Mouse (Mus musculus): ENCODE data around the gene Colgalt1. TPM values are rescaled to one million over a fixed set of nuclear protein-coding genes. Genes with fewer than 3 reads are reported as not detected.

Gene Colgalt1
- polyA plus RNA-seq, 1 experiment = 0.72 TPM

- no peak for TF ChIP-seq TAL1 (IDR thresholded peaks at IDR 0.05; ENCODE audit: low read length)
- TF ChIP-seq GATA1 (IDR thresholded peaks at IDR 0.05; ENCODE audit: low read length) = no peak
- Histone ChIP-seq H3K36me3 (ENCODE audit: control insufficient read depth) (peaks cover 2% of the 10 kb centered on the region), H3K27me3 (ENCODE audit: control insufficient read depth) (peaks cover 19% of the 10 kb centered on the region), H3K9me3 (ENCODE audit: control insufficient read depth, low read length) (no peaks in the 10 kb centered on the region), H3K4me3 (replicated peaks) (no peak overlapping the region), H3K4me1 (ENCODE audit: control insufficient read depth) (peaks cover 15% of the 10 kb centered on the region)
Measured at GRCm38 (mm10) chr8:71604021-71604420, 6.8 kb upstream of the Colgalt1 start.

- H3K36me3 ChIP-seq (ENCODE audit: control insufficient read depth) = peaks cover 37% of the 10 kb centered on the region
- H3K4me3 ChIP-seq (replicated peaks) = peak overlapping the region; percentile 93
- no peaks in the 10 kb centered on the region for H3K27me3 ChIP-seq (ENCODE audit: control insufficient read depth)
- peaks cover 41% of the 10 kb centered on the region for H3K4me1 ChIP-seq (ENCODE audit: control insufficient read depth)
- TF ChIP-seq TAL1 (IDR thresholded peaks at IDR 0.05; ENCODE audit: low read length) = no peak
- no peak for TF ChIP-seq GATA1 (IDR thresholded peaks at IDR 0.05; ENCODE audit: low read length)
- H3K9me3 ChIP-seq (ENCODE audit: control insufficient read depth, low read length) = no peaks in the 10 kb centered on the region
Measured at GRCm38 (mm10) chr8:71612141-71612540, 1.3 kb downstream of the Colgalt1 start.

GRCm38 (mm10) chr8:71613418-71613817, 2.6 kb downstream of the Colgalt1 start:
- H3K4me1 ChIP-seq (ENCODE audit: control insufficient read depth) = peaks cover 36% of the 10 kb centered on the region
- no peaks in the 10 kb centered on the region for H3K9me3 ChIP-seq (ENCODE audit: control insufficient read depth, low read length)
- no peak overlapping the region for H3K4me3 ChIP-seq (replicated peaks)
- H3K27me3 ChIP-seq (ENCODE audit: control insufficient read depth) = no peaks in the 10 kb centered on the region
- peaks cover 50% of the 10 kb centered on the region for H3K36me3 ChIP-seq (ENCODE audit: control insufficient read depth)
- no peak for TF ChIP-seq TAL1 (IDR thresholded peaks at IDR 0.05; ENCODE audit: low read length)
- no peak for TF ChIP-seq GATA1 (IDR thresholded peaks at IDR 0.05; ENCODE audit: low read length)

GRCm38 (mm10) chr8:71619786-71620185, 9.0 kb downstream of the Colgalt1 start:
- H3K9me3 ChIP-seq (ENCODE audit: control insufficient read depth, low read length) = peaks cover 28% of the 10 kb centered on the region
- H3K4me1 ChIP-seq (ENCODE audit: control insufficient read depth) = no peaks in the 10 kb centered on the region
- no peak overlapping the region for H3K4me3 ChIP-seq (replicated peaks)
- peaks cover 91% of the 10 kb centered on the region for H3K36me3 ChIP-seq (ENCODE audit: control insufficient read depth)
- H3K27me3 ChIP-seq (ENCODE audit: control insufficient read depth) = no peaks in the 10 kb centered on the region
- TF ChIP-seq TAL1 (IDR thresholded peaks at IDR 0.05; ENCODE audit: low read length) (no peak), GATA1 (IDR thresholded peaks at IDR 0.05; ENCODE audit: low read length) (no peak)

- Histone ChIP-seq H3K27me3 (ENCODE audit: control insufficient read depth) (peaks cover 20% of the 10 kb centered on the region), H3K9me3 (ENCODE audit: control insufficient read depth, low read length) (peaks cover 36% of the 10 kb centered on the region), H3K4me1 (ENCODE audit: control insufficient read depth) (peaks cover 20% of the 10 kb centered on the region), H3K36me3 (ENCODE audit: control insufficient read depth) (peaks cover 60% of the 10 kb centered on the region), H3K4me3 (replicated peaks) (no peak overlapping the region)
- TF ChIP-seq GATA1 (IDR thresholded peaks at IDR 0.05; ENCODE audit: low read length) (no peak), TAL1 (IDR thresholded peaks at IDR 0.05; ENCODE audit: low read length) (no peak)
Measured at GRCm38 (mm10) chr8:71625088-71625487, 14.3 kb downstream of the Colgalt1 start.

- no peak for TF ChIP-seq TAL1 (IDR thresholded peaks at IDR 0.05; ENCODE audit: low read length)
- no peak for TF ChIP-seq GATA1 (IDR thresholded peaks at IDR 0.05; ENCODE audit: low read length)
- Histone ChIP-seq H3K4me1 (ENCODE audit: control insufficient read depth) (peaks cover 22% of the 10 kb centered on the region), H3K4me3 (replicated peaks) (no peak overlapping the region), H3K36me3 (ENCODE audit: control insufficient read depth) (peaks cover 44% of the 10 kb centered on the region), H3K27me3 (ENCODE audit: control insufficient read depth) (peaks cover 35% of the 10 kb centered on the region), H3K9me3 (ENCODE audit: control insufficient read depth, low read length) (peaks cover 28% of the 10 kb centered on the region)
Measured at GRCm38 (mm10) chr8:71626753-71627152, 16.0 kb downstream of the Colgalt1 start.

- TF ChIP-seq GATA1 (IDR thresholded peaks at IDR 0.05; ENCODE audit: low read length) (no peak), TAL1 (IDR thresholded peaks at IDR 0.05; ENCODE audit: low read length) (no peak)
- Histone ChIP-seq H3K27me3 (ENCODE audit: control insufficient read depth) (peaks cover 39% of the 10 kb centered on the region), H3K4me3 (replicated peaks) (no peak overlapping the region), H3K4me1 (ENCODE audit: control insufficient read depth) (peaks cover 26% of the 10 kb centered on the region), H3K36me3 (ENCODE audit: control insufficient read depth) (peaks cover 36% of the 10 kb centered on the region), H3K9me3 (ENCODE audit: control insufficient read depth, low read length) (peaks cover 21% of the 10 kb centered on the region)
Measured at GRCm38 (mm10) chr8:71627265-71628099, 16.7 kb downstream of the Colgalt1 start.

GRCm38 (mm10) chr8:71628396-71629095, 17.7 kb downstream of the Colgalt1 start:
- peak overlapping the region; percentile 62 for H3K4me3 ChIP-seq (replicated peaks)
- H3K36me3 ChIP-seq (ENCODE audit: control insufficient read depth) = peaks cover 26% of the 10 kb centered on the region
- peaks cover 49% of the 10 kb centered on the region for H3K27me3 ChIP-seq (ENCODE audit: control insufficient read depth)
- peaks cover 34% of the 10 kb centered on the region for H3K4me1 ChIP-seq (ENCODE audit: control insufficient read depth)
- peaks cover 10% of the 10 kb centered on the region for H3K9me3 ChIP-seq (ENCODE audit: control insufficient read depth, low read length)
- TF ChIP-seq TAL1 (IDR thresholded peaks at IDR 0.05; ENCODE audit: low read length) = no peak
- no peak for TF ChIP-seq GATA1 (IDR thresholded peaks at IDR 0.05; ENCODE audit: low read length)

- peaks cover 41% of the 10 kb centered on the region for H3K4me1 ChIP-seq (ENCODE audit: control insufficient read depth)
- TF ChIP-seq TAL1 (IDR thresholded peaks at IDR 0.05; ENCODE audit: low read length) (no peak), GATA1 (IDR thresholded peaks at IDR 0.05; ENCODE audit: low read length) (no peak)
- peaks cover 8% of the 10 kb centered on the region for H3K9me3 ChIP-seq (ENCODE audit: control insufficient read depth, low read length)
- peak overlapping the region; percentile 62 for H3K4me3 ChIP-seq (replicated peaks)
- peaks cover 56% of the 10 kb centered on the region for H3K27me3 ChIP-seq (ENCODE audit: control insufficient read depth)
- H3K36me3 ChIP-seq (ENCODE audit: control insufficient read depth) = peaks cover 19% of the 10 kb centered on the region
Measured at GRCm38 (mm10) chr8:71629096-71629697, 18.4 kb downstream of the Colgalt1 start.
